23 mouse cellular contexts compared by ENCODE assay signal in genomic region chr13:101439517-101439916, GRCm38 (mm10).
DNase-seq lines count a peak whose midpoint lies in the region; ATAC-seq lines count a peak whose summit lies in the region.
"Had no signal": no experiment of that assay in that cellular context is flagged by ENCODE, and none has a peak within 500 bp of the region (broad histone marks: within the 10 kb centered on the region; RNA-seq: fewer than 3 reads in every experiment).

No protein-coding gene starts in this region.

- ATAC-seq in embryonic facial prominence, embryonic 11.5 days (replicated peaks; ENCODE audit: insufficient number of reproducible peaks, low FRiP score, low TSS enrichment, low read depth), result peak; percentile 59; the same call in 1 of the 2 replicates
- ATAC-seq in neural tube, embryonic 12.5 days (ENCODE audit: low FRiP score, low read depth), result 0 out of 2 replicates have a peak, but pooled peaks have one; percentile 56
- no peak for ATAC-seq in hindbrain, embryonic 13.5 days (ENCODE audit: low FRiP score)
- ATAC-seq in kidney, embryonic 14.5 days (ENCODE audit: low FRiP score, low TSS enrichment), result no peak
- ATAC-seq: CD4-positive, CD25-positive, alpha-beta regulatory T cell, adult 4 months; intestine, embryonic 15.5 days; Patski had no signal

- H3K4me1 ChIP-seq in embryonic facial prominence, embryonic 11.5 days (ENCODE audit: control insufficient read depth, insufficient read depth, low read length), result no peaks in the 10 kb centered on the region
- H3K4me1 ChIP-seq in embryonic facial prominence, embryonic 10.5 days, result peaks cover 14% of the 10 kb centered on the region
- no peaks in the 10 kb centered on the region for H3K4me1 ChIP-seq in neural tube, embryonic 12.5 days
- H3K4me1 ChIP-seq in hindbrain, embryonic 13.5 days (replicated peaks), result peaks cover 15% of the 10 kb centered on the region; the same call in 1 of the 2 replicates
- H3K4me1 ChIP-seq in kidney, embryonic 14.5 days (ENCODE audit: control insufficient read depth, insufficient read depth, low read length), result no peaks in the 10 kb centered on the region
- H3K4me1 ChIP-seq: intestine, embryonic 15.5 days; liver, embryonic 13.5 days; stomach, embryonic 15.5 days had no signal

- no peaks in the 10 kb centered on the region for H3K9me3 ChIP-seq in embryonic facial prominence, embryonic 11.5 days (replicated peaks; ENCODE audit: control insufficient read depth, low read length)
- no peaks in the 10 kb centered on the region for H3K9me3 ChIP-seq in embryonic facial prominence, embryonic 10.5 days
- no peaks in the 10 kb centered on the region for H3K9me3 ChIP-seq in neural tube, embryonic 12.5 days
- H3K9me3 ChIP-seq in hindbrain, embryonic 13.5 days, result no peaks in the 10 kb centered on the region
- no peaks in the 10 kb centered on the region for H3K9me3 ChIP-seq in kidney, embryonic 14.5 days (ENCODE audit: control insufficient read depth, low read length)
- H3K9me3 ChIP-seq: G1E; intestine, embryonic 15.5 days; kidney, embryonic 15.5 days; liver, embryonic 13.5 days; stomach, embryonic 15.5 days had no signal

- H3K27me3 ChIP-seq in embryonic facial prominence, embryonic 11.5 days (ENCODE audit: control insufficient read depth, insufficient read depth, low read length), result no peaks in the 10 kb centered on the region
- peaks cover 4% of the 10 kb centered on the region for H3K27me3 ChIP-seq in embryonic facial prominence, embryonic 10.5 days (replicated peaks; ENCODE audit: low read depth, poor library complexity, severe bottlenecking)
- no peaks in the 10 kb centered on the region for H3K27me3 ChIP-seq in neural tube, embryonic 12.5 days (replicated peaks)
- H3K27me3 ChIP-seq in hindbrain, embryonic 13.5 days, result no peaks in the 10 kb centered on the region
- no peaks in the 10 kb centered on the region for H3K27me3 ChIP-seq in kidney, embryonic 14.5 days (ENCODE audit: control insufficient read depth, insufficient read depth, low read length)
- H3K27me3 ChIP-seq: intestine, embryonic 15.5 days; kidney, embryonic 15.5 days; liver, embryonic 13.5 days; Patski; stomach, embryonic 15.5 days had no signal

- H3K4me3 ChIP-seq in embryonic facial prominence, embryonic 11.5 days (ENCODE audit: low read depth, low read length), result no peak overlapping the region
- H3K4me3 ChIP-seq in embryonic facial prominence, embryonic 10.5 days, result no peak overlapping the region
- no peak overlapping the region for H3K4me3 ChIP-seq in neural tube, embryonic 12.5 days
- H3K4me3 ChIP-seq in hindbrain, embryonic 13.5 days, result no peak overlapping the region
- H3K4me3 ChIP-seq in kidney, embryonic 14.5 days (ENCODE audit: low read length), result no peak overlapping the region
- H3K4me3 ChIP-seq: intestine, embryonic 15.5 days; kidney, embryonic 15.5 days; liver, embryonic 13.5 days; stomach, embryonic 15.5 days had no signal

- H3K4me2 ChIP-seq in embryonic facial prominence, embryonic 11.5 days (ENCODE audit: low read depth, low read length), result no peak overlapping the region
- H3K4me2 ChIP-seq in neural tube, embryonic 12.5 days (replicated peaks), result no peak overlapping the region
- H3K4me2 ChIP-seq in hindbrain, embryonic 13.5 days, result no peak overlapping the region
- no peak overlapping the region for H3K4me2 ChIP-seq in kidney, embryonic 14.5 days (replicated peaks; ENCODE audit: low read depth, low read length)
- H3K4me2 ChIP-seq: heart, embryonic 11.5 days; intestine, embryonic 15.5 days; kidney, embryonic 15.5 days; liver, embryonic 13.5 days; midbrain, embryonic 11.5 days; stomach, embryonic 15.5 days had no signal

- H3K27ac ChIP-seq in embryonic facial prominence, embryonic 11.5 days (replicated peaks; ENCODE audit: low read depth, low read length), result no peak overlapping the region
- no peak overlapping the region for H3K27ac ChIP-seq in embryonic facial prominence, embryonic 10.5 days (replicated peaks)
- H3K27ac ChIP-seq in neural tube, embryonic 12.5 days, result no peak overlapping the region
- 0 out of 2 replicates have a peak overlapping the region, but pooled peaks have one; percentile 19 for H3K27ac ChIP-seq in hindbrain, embryonic 13.5 days
- no peak overlapping the region for H3K27ac ChIP-seq in kidney, embryonic 14.5 days (ENCODE audit: low read depth, low read length)
- H3K27ac ChIP-seq: intestine, embryonic 15.5 days; kidney, embryonic 15.5 days; liver, embryonic 13.5 days; stomach, embryonic 15.5 days had no signal

- no peaks in the 10 kb centered on the region for H3K36me3 ChIP-seq in embryonic facial prominence, embryonic 11.5 days (replicated peaks; ENCODE audit: control insufficient read depth, insufficient read depth, low read depth, low read length)
- H3K36me3 ChIP-seq in embryonic facial prominence, embryonic 10.5 days (replicated peaks), result no peaks in the 10 kb centered on the region
- no peaks in the 10 kb centered on the region for H3K36me3 ChIP-seq in neural tube, embryonic 12.5 days
- H3K36me3 ChIP-seq in hindbrain, embryonic 13.5 days, result no peaks in the 10 kb centered on the region
- H3K36me3 ChIP-seq in kidney, embryonic 14.5 days (ENCODE audit: control insufficient read depth, insufficient read depth, low read length), result no peaks in the 10 kb centered on the region
- H3K36me3 ChIP-seq: G1E; intestine, embryonic 15.5 days; kidney, embryonic 15.5 days; liver, embryonic 13.5 days; stomach, embryonic 15.5 days had no signal

- DNase-seq in embryonic facial prominence, embryonic 11.5 days (ENCODE audit: low spot score), result no peak
- DNase-seq in embryonic facial prominence, embryonic 10.5 days (ENCODE audit: low spot score), result no peak
- no peak for DNase-seq in neural tube, embryonic 10.5 days (ENCODE audit: extremely low spot score, low spot score)
- peak; percentile 73 for DNase-seq in retina, postnatal 1 day
- no peak for DNase-seq in ovary, postnatal 36 days (ENCODE audit: low spot score)
- DNase-seq: adrenal gland, postnatal 10 days; liver, embryonic 13.5 days; lung, adult 2 months; lung, postnatal 14 days; right cerebral cortex, adult 18-20 months; right cerebral cortex, postnatal 4 days; thymus, postnatal 36 days had no signal

- WGBS in embryonic facial prominence, embryonic 11.5 days, result 43% methylated on average over 3 of the region's 3 CpGs
- 50% methylated on average over 3 of the region's 3 CpGs for WGBS in embryonic facial prominence, embryonic 10.5 days
- WGBS in neural tube, embryonic 12.5 days, result 18% methylated on average over 3 of the region's 3 CpGs
- 26% methylated on average over 3 of the region's 3 CpGs for WGBS in hindbrain, embryonic 13.5 days
- WGBS in kidney, embryonic 14.5 days, result 50% methylated on average over 3 of the region's 3 CpGs

- H3K9ac ChIP-seq in embryonic facial prominence, embryonic 11.5 days (replicated peaks; ENCODE audit: low read length), result no peak overlapping the region
- H3K9ac ChIP-seq in neural tube, embryonic 12.5 days, result no peak overlapping the region
- H3K9ac ChIP-seq in hindbrain, embryonic 13.5 days, result no peak overlapping the region
- no peak overlapping the region for H3K9ac ChIP-seq in kidney, embryonic 14.5 days (ENCODE audit: low read depth, low read length)
- H3K9ac ChIP-seq: intestine, embryonic 15.5 days; kidney, embryonic 15.5 days; liver, embryonic 13.5 days; stomach, embryonic 15.5 days had no signal

Comparison
In these comparisons a context has a peak if more than half of its experiments do, and no peak if none do; other contexts are left out.
1. ATAC-seq: peak in embryonic facial prominence, embryonic 11.5 days (single experiment) and neural tube, embryonic 12.5 days (single experiment); none in hindbrain, embryonic 13.5 days (single experiment) and kidney, embryonic 14.5 days (single experiment).